Mouse (Mus musculus): ENCODE data around the gene Sbf2.

The Sbf2 gene

GRCm38 (mm10) chr7:110309246-110309645 is 305.5 kb downstream of the Sbf2 start:
- DNase-seq (ENCODE audit: low spot score in 2 of 2): no peak

GRCm38 (mm10) chr7:110307741-110308140 is 307.0 kb downstream of the Sbf2 start:
- DNase-seq (ENCODE audit: low spot score in 2 of 2): no peak

DNA sequence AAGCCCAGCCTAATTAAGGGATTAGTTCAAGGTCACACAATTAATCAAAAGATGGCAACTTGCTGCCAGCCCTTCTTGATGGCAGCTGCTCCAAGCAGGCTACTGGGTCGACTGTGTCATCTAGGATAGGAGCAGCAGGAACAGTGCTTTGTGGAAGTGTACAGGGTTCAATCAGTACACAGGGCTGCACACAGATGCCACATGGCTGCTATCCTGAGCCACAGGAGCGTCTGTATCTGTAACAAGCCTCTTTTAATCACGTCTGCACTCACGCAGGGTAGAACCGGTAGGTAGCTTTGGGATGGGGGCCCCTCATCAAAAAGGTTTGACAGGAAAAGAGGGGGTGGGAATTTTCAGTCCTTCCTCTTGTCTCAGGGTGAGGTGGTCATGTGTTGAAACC is 308.4 kb downstream of the Sbf2 start:
- DNase-seq (ENCODE audit: low spot score in 2 of 2): no peak

GRCm38 (mm10) chr7:110305486-110305885 is 309.2 kb downstream of the Sbf2 start:
- DNase-seq (ENCODE audit: low spot score in 2 of 2): no peak

DNA sequence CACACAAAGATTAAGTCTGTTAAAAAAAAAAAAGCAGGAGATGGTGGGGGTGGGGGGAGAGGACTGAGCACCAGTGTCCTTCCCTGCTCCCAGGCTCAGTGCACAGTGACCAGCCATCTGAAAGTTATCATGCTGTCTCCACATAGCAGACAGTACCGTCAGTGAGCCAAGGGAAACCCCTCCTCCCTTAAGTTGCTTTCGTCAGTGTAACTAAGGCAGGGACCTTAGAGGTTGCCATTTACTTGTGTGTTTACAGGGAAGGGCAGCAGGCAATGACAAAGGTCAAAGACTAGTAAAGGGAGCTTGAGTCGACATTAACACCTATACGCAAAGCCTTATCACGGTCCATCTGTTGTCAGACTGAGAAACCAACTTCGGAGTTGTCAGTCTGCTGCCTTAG is 311.8 kb downstream of the Sbf2 start:
- no peak for DNase-seq (ENCODE audit: low spot score in 2 of 2)

- DNase-seq (ENCODE audit: low spot score in 2 of 2): no peak
These were observed 315.8 kb downstream of the Sbf2 start for GRCm38 (mm10) chr7:110298739-110299410.

GRCm38 (mm10) chr7:110298090-110298489 is 316.6 kb downstream of the Sbf2 start:
- no peak for DNase-seq (ENCODE audit: low spot score in 2 of 2)

GRCm38 (mm10) chr7:110297611-110298010 is 317.1 kb downstream of the Sbf2 start:
- DNase-seq (ENCODE audit: low spot score in 2 of 2): peak; percentile 79 to 87

- DNase-seq (ENCODE audit: low spot score in 2 of 2): peak; percentile 88 to 94
These were observed 317.7 kb downstream of the Sbf2 start for GRCm38 (mm10) chr7:110296889-110297603.

DNA sequence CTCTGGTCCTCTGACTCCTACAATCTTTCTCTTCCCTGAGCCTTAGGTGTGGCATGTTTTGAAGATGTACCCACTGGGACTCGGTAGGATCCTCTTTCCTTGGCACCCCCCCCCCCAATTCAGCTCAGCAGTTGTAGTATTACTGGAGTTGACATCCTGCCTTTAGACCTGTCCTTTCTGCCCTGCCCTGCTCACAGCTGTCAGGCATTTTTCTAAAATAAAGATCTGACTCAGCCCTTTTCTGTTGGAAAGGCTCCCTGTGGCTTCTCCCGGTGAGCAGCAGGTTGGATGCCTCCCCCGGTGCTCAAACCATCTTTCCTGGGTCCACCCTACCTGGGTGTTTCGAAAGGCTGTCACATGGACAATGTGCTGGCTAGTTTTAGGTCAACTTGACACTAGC is 325.1 kb downstream of the Sbf2 start:
- DNase-seq (ENCODE audit: low spot score in 2 of 2): no peak

- peak; percentile 84 to 90 for DNase-seq (ENCODE audit: low spot score in 2 of 2)
These were observed 326.0 kb downstream of the Sbf2 start for GRCm38 (mm10) chr7:110288731-110289191.

DNA sequence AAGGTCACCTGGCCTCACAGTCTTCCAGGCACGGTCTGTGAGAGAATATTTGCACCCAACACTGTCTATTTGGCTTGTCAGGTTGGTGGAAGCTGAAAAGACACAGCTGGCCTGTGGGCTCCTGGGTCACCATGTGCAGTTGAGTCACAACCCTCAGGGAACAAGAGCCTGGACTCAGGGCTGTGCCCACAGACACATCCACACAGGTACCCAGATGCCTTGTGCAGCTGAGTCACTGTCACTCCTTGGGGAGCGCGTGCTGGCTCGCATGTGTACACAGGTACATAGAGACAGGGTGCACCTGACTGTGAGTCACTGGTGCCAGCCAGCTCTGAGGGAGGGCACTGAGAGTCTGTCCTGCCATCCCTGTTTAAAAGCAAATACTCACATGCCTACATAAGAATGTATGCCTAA is 326.5 kb downstream of the Sbf2 start:
- peak; percentile 32 to 52 for DNase-seq (ENCODE audit: low spot score in 2 of 2)

- DNase-seq (ENCODE audit: low spot score in 2 of 2): peak; percentile 54 to 71
These were observed 327.1 kb downstream of the Sbf2 start for GRCm38 (mm10) chr7:110287476-110288071.

DNA sequence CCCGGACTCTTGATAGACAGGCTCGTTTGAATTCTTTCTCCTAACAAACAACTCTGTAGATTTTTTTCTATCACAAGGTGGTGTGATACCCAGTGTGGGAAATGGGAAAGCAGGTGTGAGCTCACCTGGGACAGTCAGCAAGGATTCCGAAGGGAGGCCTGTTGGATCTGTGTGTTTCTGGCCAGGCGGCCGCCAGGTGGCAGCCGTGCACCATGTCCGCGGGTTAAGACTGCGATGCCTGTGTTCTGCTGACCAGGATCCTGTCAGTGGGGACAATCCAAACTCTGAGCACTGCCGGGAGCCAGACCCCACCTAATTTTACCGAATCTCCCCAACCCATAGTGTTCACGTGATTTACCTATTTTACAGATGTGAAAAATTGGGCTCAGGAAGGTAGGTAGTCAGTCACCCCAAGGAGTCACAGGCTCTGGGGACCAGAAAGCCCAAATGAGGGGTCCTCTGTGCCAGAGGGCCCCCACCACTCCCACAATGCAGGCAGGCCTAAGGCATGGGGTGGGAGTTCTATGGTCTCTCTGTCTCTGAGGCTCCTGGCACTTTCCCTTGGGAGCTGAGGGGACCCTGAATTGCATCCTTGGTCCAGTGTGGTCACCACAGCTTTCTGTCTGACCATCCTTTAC is 327.8 kb downstream of the Sbf2 start:
- DNase-seq (ENCODE audit: low spot score in 2 of 2): peak; percentile 73 to 84

DNA sequence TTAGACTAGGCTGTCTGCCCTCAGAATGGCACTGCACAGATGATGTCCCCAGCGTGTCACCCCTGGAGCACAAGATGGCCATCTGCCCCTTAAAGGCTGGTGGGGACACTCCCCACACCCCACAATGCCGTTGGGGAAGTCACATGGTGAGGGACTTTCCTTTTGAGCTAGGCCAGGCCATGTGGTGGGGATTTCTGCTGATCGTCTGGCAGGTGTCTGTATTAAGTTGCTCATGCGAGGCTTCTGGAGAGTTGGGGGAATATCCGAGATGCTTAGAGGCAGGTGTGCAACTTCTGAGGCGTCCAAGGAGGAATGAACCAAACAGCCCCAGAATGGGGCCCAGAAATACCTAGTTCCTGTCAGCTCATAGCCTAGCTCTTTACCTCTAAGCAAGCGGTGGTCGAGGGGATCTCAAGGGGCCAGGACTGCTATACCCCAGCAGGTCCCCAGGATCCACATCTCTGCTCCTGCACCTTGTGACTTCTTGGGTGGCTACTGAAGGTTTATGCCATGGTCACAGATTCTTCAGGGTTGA is 328.5 kb downstream of the Sbf2 start:
- no peak for DNase-seq (ENCODE audit: low spot score in 2 of 2)

GRCm38 (mm10) chr7:110285849-110286151 is 328.9 kb downstream of the Sbf2 start:
- no peak for DNase-seq (ENCODE audit: low spot score in 2 of 2)

DNA sequence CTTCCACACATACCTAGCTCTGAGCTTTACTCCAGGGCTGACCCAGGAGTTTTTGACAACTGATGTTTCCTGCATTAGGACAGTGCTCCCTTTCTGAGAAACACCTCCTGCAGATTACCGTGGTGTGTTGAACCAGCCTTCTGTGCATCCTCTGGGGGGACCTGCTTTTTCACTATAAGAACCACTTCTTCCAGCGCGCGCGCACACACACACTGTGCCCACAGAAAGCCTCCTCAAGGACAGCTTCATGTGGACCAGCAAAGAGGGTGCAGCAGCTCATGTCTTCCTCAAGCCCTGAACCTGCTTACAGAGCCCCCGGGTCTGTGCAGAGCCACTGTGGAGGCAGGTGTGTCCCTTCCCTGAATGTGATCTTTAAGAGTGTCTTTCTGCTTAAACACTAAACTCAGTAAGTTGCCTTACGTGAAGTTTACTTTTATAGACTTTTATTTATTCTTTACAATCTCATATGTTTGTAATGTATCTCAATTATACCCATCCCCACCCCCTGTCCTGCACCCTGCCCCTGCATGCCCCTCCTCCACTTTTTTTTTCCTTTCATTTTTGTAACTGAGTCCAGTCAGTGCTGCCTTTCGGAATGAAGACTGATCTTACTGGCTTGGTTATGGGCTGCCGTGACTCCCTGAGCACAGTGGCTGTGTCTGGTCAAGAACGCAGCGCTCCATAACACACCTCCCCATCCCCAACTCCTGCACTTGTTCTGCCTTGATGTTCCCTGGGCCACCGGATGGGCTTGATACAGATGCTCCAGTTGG is 329.5 kb downstream of the Sbf2 start:
- no peak for DNase-seq (ENCODE audit: low spot score in 2 of 2)

DNA sequence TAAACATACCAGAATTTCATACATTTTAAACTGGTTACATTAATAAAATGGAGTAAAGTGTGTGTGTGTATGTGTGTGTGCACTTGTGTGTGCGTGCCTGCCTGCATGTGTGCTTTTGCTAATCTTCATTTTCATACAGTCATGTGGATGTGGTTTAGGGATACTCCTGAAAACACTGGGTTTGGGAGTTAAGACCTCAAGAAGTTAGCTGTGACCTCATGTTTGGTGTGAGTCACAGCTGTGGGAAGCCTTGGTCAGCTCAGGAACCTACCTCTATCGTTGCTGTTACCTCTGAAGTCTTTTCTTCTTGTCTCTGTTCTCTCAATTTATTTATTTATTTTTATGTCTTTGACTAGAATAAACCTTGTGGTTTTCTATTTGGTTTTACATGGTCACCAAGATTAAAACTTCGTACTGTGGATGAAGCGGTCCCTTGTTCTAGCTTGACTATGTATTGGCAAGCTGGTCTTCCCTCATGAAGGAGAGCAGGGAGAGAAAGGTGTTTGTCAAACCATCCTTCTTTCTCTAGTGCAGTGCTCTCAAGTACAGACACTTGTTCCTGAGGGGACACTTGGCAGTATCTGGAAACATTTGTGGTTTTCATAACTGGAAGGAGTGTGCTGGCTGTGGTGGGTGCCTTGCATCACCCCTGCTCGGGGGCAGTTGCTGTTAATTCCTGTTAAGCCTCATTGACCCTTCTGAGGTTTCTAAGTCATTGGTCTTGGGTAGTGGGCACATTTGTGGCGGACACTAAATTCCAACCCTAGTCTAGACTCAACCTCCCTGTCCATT is 331.0 kb downstream of the Sbf2 start:
- DNase-seq (ENCODE audit: low spot score in 2 of 2): no peak

DNA sequence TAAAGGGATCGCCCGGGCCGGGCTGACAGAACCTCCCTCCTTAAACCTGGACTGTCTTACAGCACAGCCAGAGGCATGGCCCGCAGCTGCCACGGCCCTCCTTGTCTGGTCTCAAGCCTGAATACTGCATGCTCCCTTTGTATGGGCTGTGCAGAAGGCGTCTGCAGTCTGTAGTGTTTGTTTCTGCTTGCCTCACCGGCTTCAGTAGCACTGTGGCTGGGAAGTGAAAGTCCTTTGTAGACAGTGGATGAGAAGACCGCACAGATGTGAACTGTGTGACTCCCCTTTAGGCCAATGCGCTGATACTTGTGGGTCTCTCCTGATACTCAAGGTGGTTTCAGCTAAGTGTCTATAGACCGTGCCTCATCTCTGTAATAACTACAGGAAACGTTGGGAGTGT is 331.9 kb downstream of the Sbf2 start:
- DNase-seq (ENCODE audit: low spot score in 2 of 2): no peak

DNA sequence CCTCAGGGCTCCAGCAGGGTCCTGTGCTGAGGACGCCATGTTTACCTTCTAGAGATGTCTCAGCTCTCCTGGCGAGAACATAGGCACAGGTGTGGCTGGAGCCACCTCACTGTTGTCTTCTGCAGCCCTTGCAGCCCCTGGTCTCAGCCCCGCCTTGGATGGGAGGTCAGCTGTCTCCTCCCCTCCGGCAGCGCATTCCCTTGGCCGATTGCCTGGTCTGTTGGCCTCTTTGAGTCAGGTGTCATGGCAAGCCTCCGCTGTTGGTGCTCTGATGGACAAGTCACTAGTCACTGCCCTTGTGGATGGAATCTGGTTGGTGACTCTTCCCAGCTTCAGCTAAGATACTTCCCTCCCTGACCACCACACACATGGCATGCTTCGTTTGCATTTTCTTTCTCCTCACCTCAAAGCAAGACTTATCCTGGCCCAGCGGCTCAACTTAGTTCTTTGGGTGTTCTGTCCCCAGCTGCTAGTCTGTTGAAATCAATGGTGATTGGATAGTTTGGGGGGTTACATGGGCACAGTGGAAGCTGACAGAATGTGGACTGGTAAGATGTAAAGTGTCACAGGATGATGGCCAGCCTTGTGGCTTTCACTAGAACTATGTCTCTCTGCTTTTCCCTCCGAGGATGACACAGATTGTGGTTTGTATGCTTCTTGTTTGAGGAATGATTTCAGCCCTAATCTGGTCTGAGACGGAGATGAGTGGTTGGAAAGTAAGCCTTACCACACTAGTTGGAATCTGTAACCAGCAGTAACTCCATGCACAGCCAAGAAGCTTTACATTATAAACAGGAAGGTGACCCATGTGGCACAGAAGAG is 333.1 kb downstream of the Sbf2 start:
- no peak for DNase-seq (ENCODE audit: low spot score in 2 of 2)

All from heart, adult 9 months (tissue).